Mouse (Mus musculus) heart, embryonic 10.5 days (tissue): Measurements from ENCODE around the gene Ptprf. TPM values are rescaled to one million over a fixed set of nuclear protein-coding genes. Genes with fewer than 3 reads are reported as not detected.

Source experiments
- DNase-seq: peaks from one replicate; pipeline ENCODE4 v3.0.0-alpha.2; 2017; ENCODE audit warnings: low spot score
- H3K27ac ChIP-seq: fragments of 300-500 bp; sonication (generic); 2 replicates; pipeline ENCODE4 v1.5.1; 2016; ENCODE audit warnings: mild to moderate bottlenecking
- H3K27me3 ChIP-seq: fragments of 300-500 bp; sonication (generic); 2 replicates; pipeline ENCODE4 v1.6.1; 2016; ENCODE audit warnings: mild to moderate bottlenecking; ENCODE audit not compliant: poor library complexity, insufficient read depth, severe bottlenecking
- H3K36me3 ChIP-seq: fragments of 300-500 bp; sonication (generic); 2 replicates; pipeline ENCODE4 v1.6.1; 2016; ENCODE audit warnings: mild to moderate bottlenecking, moderate library complexity
- H3K4me1 ChIP-seq: fragments of 300-500 bp; sonication (generic); 2 replicates; pipeline ENCODE4 v1.6.1; 2016; ENCODE audit warnings: mild to moderate bottlenecking
- H3K4me3 ChIP-seq: fragments of 300-500 bp; sonication (generic); 2 replicates; pipeline ENCODE4 v1.5.1; 2016; ENCODE audit warnings: mild to moderate bottlenecking, moderate library complexity
- H3K9me3 ChIP-seq: fragments of 300-500 bp; sonication (generic); 2 replicates; pipeline ENCODE4 v1.6.1; 2016; ENCODE audit warnings: mild to moderate bottlenecking, moderate library complexity
- WGBS: fragments of 180-500 bp; shearing (Covaris S2); methylation state at CpG from one replicate; pipeline ENCODE4 v1.1.7; 2016; 5-methylcytosine and 5-hydroxymethylcytosine counted together
- polyA plus RNA-seq: library from polyadenylated mRNA; unstranded; fragments of >200 nt; fragmentation: Nextera tagmentation; extraction: Ambion mirVana; gene quantifications from 2 replicates; pipeline ENCODE4 v1.2.1, GENCODE M21; 2016

Ptprf gene
- polyA plus RNA-seq, 1 experiment from 2014 or later, result 59.3 TPM

- peak overlapping the region; percentile 39 for H3K4me3 ChIP-seq
- 35% methylated on average over 9 of the region's 9 CpGs for WGBS
- H3K36me3 ChIP-seq, result peaks cover 50% of the 10 kb centered on the region
- peak overlapping the region; percentile 81 for H3K27ac ChIP-seq
- H3K9me3 ChIP-seq, result no peaks in the 10 kb centered on the region
- peak; percentile 91 for DNase-seq
- H3K27me3 ChIP-seq, result no peaks in the 10 kb centered on the region
- peaks cover 92% of the 10 kb centered on the region for H3K4me1 ChIP-seq
Observed at GRCm38 (mm10) chr4:118276520-118277232, 14.5 kb downstream of the Ptprf start.

- Histone ChIP-seq H3K27ac (peak overlapping the region; percentile 81), H3K27me3 (no peaks in the 10 kb centered on the region), H3K4me1 (peaks cover 92% of the 10 kb centered on the region), H3K4me3 (peak overlapping the region; percentile 39), H3K36me3 (peaks cover 58% of the 10 kb centered on the region), H3K9me3 (no peaks in the 10 kb centered on the region)
- WGBS, result 64% methylated on average over 6 of the region's 6 CpGs
- DNase-seq, result no peak
Observed at GRCm38 (mm10) chr4:118275601-118276519, 15.3 kb downstream of the Ptprf start.

GRCm38 (mm10) chr4:118274521-118274920 is 16.7 kb downstream of the Ptprf start:
- peaks cover 66% of the 10 kb centered on the region for H3K36me3 ChIP-seq
- H3K9me3 ChIP-seq, result no peaks in the 10 kb centered on the region
- H3K4me3 ChIP-seq, result no peak overlapping the region
- WGBS, result 65% methylated on average over 7 of the region's 7 CpGs
- peaks cover 91% of the 10 kb centered on the region for H3K4me1 ChIP-seq
- no peak for DNase-seq
- H3K27ac ChIP-seq, result peak overlapping the region; percentile 81; the same call in 1 of the 2 replicates
- no peaks in the 10 kb centered on the region for H3K27me3 ChIP-seq

GRCm38 (mm10) chr4:118273998-118274397 is 17.2 kb downstream of the Ptprf start:
- H3K36me3 ChIP-seq, result peaks cover 71% of the 10 kb centered on the region
- 84% methylated on average over 8 of the region's 8 CpGs for WGBS
- no peak for DNase-seq
- H3K4me1 ChIP-seq, result peaks cover 91% of the 10 kb centered on the region
- no peaks in the 10 kb centered on the region for H3K27me3 ChIP-seq
- H3K4me3 ChIP-seq, result no peak overlapping the region
- no peaks in the 10 kb centered on the region for H3K9me3 ChIP-seq
- H3K27ac ChIP-seq, result 0 out of 2 replicates have a peak overlapping the region, but pooled peaks have one; percentile 43

GRCm38 (mm10) chr4:118273545-118273944 is 17.7 kb downstream of the Ptprf start:
- H3K27me3 ChIP-seq, result no peaks in the 10 kb centered on the region
- peaks cover 76% of the 10 kb centered on the region for H3K36me3 ChIP-seq
- 58% methylated on average over 5 of the region's 5 CpGs for WGBS
- H3K4me1 ChIP-seq, result peaks cover 94% of the 10 kb centered on the region
- H3K27ac ChIP-seq, result peak overlapping the region; percentile 43; the same call in 1 of the 2 replicates
- H3K4me3 ChIP-seq, result no peak overlapping the region
- no peak for DNase-seq
- no peaks in the 10 kb centered on the region for H3K9me3 ChIP-seq

- H3K27me3 ChIP-seq, result no peaks in the 10 kb centered on the region
- H3K4me1 ChIP-seq, result peaks cover 91% of the 10 kb centered on the region
- no peak overlapping the region for H3K4me3 ChIP-seq
- peaks cover 78% of the 10 kb centered on the region for H3K36me3 ChIP-seq
- WGBS, result 94% methylated on average over 3 of the region's 3 CpGs
- peak overlapping the region; percentile 62 for H3K27ac ChIP-seq
- no peaks in the 10 kb centered on the region for H3K9me3 ChIP-seq
- DNase-seq, result no peak
Observed at GRCm38 (mm10) chr4:118272871-118273270, 18.3 kb downstream of the Ptprf start.

- no peak for DNase-seq
- H3K4me3 ChIP-seq, result no peak overlapping the region
- 59% methylated on average over 5 of the region's 5 CpGs for WGBS
- H3K27ac ChIP-seq, result 0 out of 2 replicates have a peak overlapping the region, but pooled peaks have one; percentile 18
- H3K4me1 ChIP-seq, result peaks cover 85% of the 10 kb centered on the region
- H3K27me3 ChIP-seq, result no peaks in the 10 kb centered on the region
- H3K36me3 ChIP-seq, result peaks cover 83% of the 10 kb centered on the region
- no peaks in the 10 kb centered on the region for H3K9me3 ChIP-seq
Observed at GRCm38 (mm10) chr4:118272258-118272657, 18.9 kb downstream of the Ptprf start.

- H3K9me3 ChIP-seq, result no peaks in the 10 kb centered on the region
- H3K4me3 ChIP-seq, result no peak overlapping the region
- peaks cover 84% of the 10 kb centered on the region for H3K4me1 ChIP-seq
- H3K27ac ChIP-seq, result peak overlapping the region; percentile 18; the same call in 1 of the 2 replicates
- 70% methylated on average over 9 of the region's 9 CpGs for WGBS
- H3K36me3 ChIP-seq, result peaks cover 83% of the 10 kb centered on the region
- H3K27me3 ChIP-seq, result no peaks in the 10 kb centered on the region
- DNase-seq, result no peak
Observed at GRCm38 (mm10) chr4:118271556-118272074, 19.6 kb downstream of the Ptprf start.

GRCm38 (mm10) chr4:118270706-118271105 is 20.5 kb downstream of the Ptprf start:
- H3K36me3 ChIP-seq, result peaks cover 79% of the 10 kb centered on the region
- no peak overlapping the region for H3K4me3 ChIP-seq
- WGBS, result 93% methylated on average over 3 of the region's 3 CpGs
- no peaks in the 10 kb centered on the region for H3K9me3 ChIP-seq
- H3K4me1 ChIP-seq, result peaks cover 84% of the 10 kb centered on the region
- H3K27ac ChIP-seq, result peak overlapping the region; percentile 42; the same call in 1 of the 2 replicates
- no peaks in the 10 kb centered on the region for H3K27me3 ChIP-seq
- no peak for DNase-seq

GRCm38 (mm10) chr4:118269999-118270398 is 21.2 kb downstream of the Ptprf start:
- WGBS, result 47% methylated on average over 6 of the region's 6 CpGs

GRCm38 (mm10) chr4:118268429-118269212 is 22.6 kb downstream of the Ptprf start:
- Histone ChIP-seq H3K27ac (peak overlapping the region; percentile 16; the same call in 1 of the 2 replicates), H3K9me3 (no peaks in the 10 kb centered on the region), H3K4me3 (no peak overlapping the region), H3K4me1 (peaks cover 80% of the 10 kb centered on the region), H3K27me3 (no peaks in the 10 kb centered on the region), H3K36me3 (peaks cover 63% of the 10 kb centered on the region)
- no peak for DNase-seq
- WGBS, result 70% methylated on average over 14 of the region's 14 CpGs

More at GRCm38 (mm10) chr4:118269999-118270398, 21.2 kb downstream of the Ptprf start:
- Histone ChIP-seq H3K27ac (peak overlapping the region; percentile 42; the same call in 1 of the 2 replicates), H3K4me3 (no peak overlapping the region), H3K36me3 (peaks cover 72% of the 10 kb centered on the region), H3K4me1 (peaks cover 84% of the 10 kb centered on the region), H3K9me3 (no peaks in the 10 kb centered on the region), H3K27me3 (no peaks in the 10 kb centered on the region)
- no peak for DNase-seq

- H3K36me3 ChIP-seq, result peaks cover 32% of the 10 kb centered on the region
- WGBS, result 12% methylated on average over 15 of the region's 15 CpGs
- no peaks in the 10 kb centered on the region for H3K9me3 ChIP-seq
- no peaks in the 10 kb centered on the region for H3K27me3 ChIP-seq
- DNase-seq, result no peak
- H3K4me1 ChIP-seq, result peaks cover 83% of the 10 kb centered on the region
- peak overlapping the region; percentile 82 for H3K27ac ChIP-seq
- peak overlapping the region; percentile 20 for H3K4me3 ChIP-seq
Observed at GRCm38 (mm10) chr4:118265557-118265956, 25.6 kb downstream of the Ptprf start.
